Mouse (Mus musculus): ENCODE results near the gene Fig4. TPM values are rescaled to one million over a fixed set of nuclear protein-coding genes. Genes with fewer than 3 reads are reported as not detected.

The Fig4 gene
- polyA plus RNA-seq, 1 experiment from 2014 or later: 17.8 TPM

GRCm38 (mm10) chr10:41282086-41282485 is 21.0 kb downstream of the Fig4 start:
- H3K9ac ChIP-seq (replicated peaks; ENCODE audit: low read length): no peak overlapping the region
- no peak overlapping the region for H3K4me2 ChIP-seq (ENCODE audit: low read depth, low read length)
- DNase-seq (ENCODE audit: low spot score) (no peak), ATAC-seq (replicated peaks; ENCODE audit: insufficient number of reproducible peaks, low FRiP score, low TSS enrichment, low read depth) (no peak)
- H3K27ac ChIP-seq (replicated peaks; ENCODE audit: low read depth, low read length): no peak overlapping the region
- no peaks in the 10 kb centered on the region for H3K36me3 ChIP-seq (replicated peaks; ENCODE audit: control insufficient read depth, insufficient read depth, low read depth, low read length)
- H3K27me3 ChIP-seq (ENCODE audit: control insufficient read depth, insufficient read depth, low read length): no peaks in the 10 kb centered on the region
- H3K4me1 ChIP-seq (ENCODE audit: control insufficient read depth, insufficient read depth, low read length): no peaks in the 10 kb centered on the region
- no peak overlapping the region for H3K4me3 ChIP-seq (ENCODE audit: low read depth, low read length)
- no peaks in the 10 kb centered on the region for H3K9me3 ChIP-seq (replicated peaks; ENCODE audit: control insufficient read depth, low read length)
- WGBS: 84% methylated on average over 2 of the region's 2 CpGs

- 90% methylated on average over 2 of the region's 2 CpGs for WGBS
- DNase-seq (ENCODE audit: low spot score): no peak
- H3K27ac ChIP-seq (replicated peaks; ENCODE audit: low read depth, low read length): no peak overlapping the region
- no peak overlapping the region for H3K4me2 ChIP-seq (ENCODE audit: low read depth, low read length)
- no peaks in the 10 kb centered on the region for H3K36me3 ChIP-seq (replicated peaks; ENCODE audit: control insufficient read depth, insufficient read depth, low read depth, low read length)
- ATAC-seq (replicated peaks; ENCODE audit: insufficient number of reproducible peaks, low FRiP score, low TSS enrichment, low read depth): no peak
- H3K4me1 ChIP-seq (ENCODE audit: control insufficient read depth, insufficient read depth, low read length): no peaks in the 10 kb centered on the region
- H3K9me3 ChIP-seq (replicated peaks; ENCODE audit: control insufficient read depth, low read length): no peaks in the 10 kb centered on the region
- no peak overlapping the region for H3K4me3 ChIP-seq (ENCODE audit: low read depth, low read length)
- H3K9ac ChIP-seq (replicated peaks; ENCODE audit: low read length): no peak overlapping the region
- H3K27me3 ChIP-seq (ENCODE audit: control insufficient read depth, insufficient read depth, low read length): no peaks in the 10 kb centered on the region
These were observed 22.3 kb downstream of the Fig4 start for GRCm38 (mm10) chr10:41280796-41281195.

GRCm38 (mm10) chr10:41280177-41280576 is 22.9 kb downstream of the Fig4 start:
- H3K27me3 ChIP-seq (ENCODE audit: control insufficient read depth, insufficient read depth, low read length): no peaks in the 10 kb centered on the region
- H3K27ac ChIP-seq (replicated peaks; ENCODE audit: low read depth, low read length): no peak overlapping the region
- no peak for DNase-seq (ENCODE audit: low spot score)
- no peak overlapping the region for H3K4me3 ChIP-seq (ENCODE audit: low read depth, low read length)
- H3K9ac ChIP-seq (replicated peaks; ENCODE audit: low read length): no peak overlapping the region
- H3K4me1 ChIP-seq (ENCODE audit: control insufficient read depth, insufficient read depth, low read length): no peaks in the 10 kb centered on the region
- H3K4me2 ChIP-seq (ENCODE audit: low read depth, low read length): no peak overlapping the region
- WGBS: 62% methylated on average over 6 of the region's 6 CpGs
- H3K36me3 ChIP-seq (replicated peaks; ENCODE audit: control insufficient read depth, insufficient read depth, low read depth, low read length): no peaks in the 10 kb centered on the region
- ATAC-seq (replicated peaks; ENCODE audit: insufficient number of reproducible peaks, low FRiP score, low TSS enrichment, low read depth): no peak
- no peaks in the 10 kb centered on the region for H3K9me3 ChIP-seq (replicated peaks; ENCODE audit: control insufficient read depth, low read length)

- 73% methylated on average over 1 of the region's 1 CpGs for WGBS
- no peak overlapping the region for H3K4me2 ChIP-seq (ENCODE audit: low read depth, low read length)
- H3K36me3 ChIP-seq (replicated peaks; ENCODE audit: control insufficient read depth, insufficient read depth, low read depth, low read length): no peaks in the 10 kb centered on the region
- no peaks in the 10 kb centered on the region for H3K27me3 ChIP-seq (ENCODE audit: control insufficient read depth, insufficient read depth, low read length)
- no peak overlapping the region for H3K4me3 ChIP-seq (ENCODE audit: low read depth, low read length)
- no peaks in the 10 kb centered on the region for H3K9me3 ChIP-seq (replicated peaks; ENCODE audit: control insufficient read depth, low read length)
- H3K4me1 ChIP-seq (ENCODE audit: control insufficient read depth, insufficient read depth, low read length): no peaks in the 10 kb centered on the region
- DNase-seq (ENCODE audit: low spot score) (no peak), ATAC-seq (replicated peaks; ENCODE audit: insufficient number of reproducible peaks, low FRiP score, low TSS enrichment, low read depth) (no peak)
- H3K9ac ChIP-seq (replicated peaks; ENCODE audit: low read length): no peak overlapping the region
- no peak overlapping the region for H3K27ac ChIP-seq (replicated peaks; ENCODE audit: low read depth, low read length)
These were observed 24.3 kb downstream of the Fig4 start for GRCm38 (mm10) chr10:41278808-41279207.

- ATAC-seq (replicated peaks; ENCODE audit: insufficient number of reproducible peaks, low FRiP score, low TSS enrichment, low read depth) (no peak), DNase-seq (ENCODE audit: low spot score) (no peak)
- Histone ChIP-seq H3K36me3 (replicated peaks; ENCODE audit: control insufficient read depth, insufficient read depth, low read depth, low read length) (no peaks in the 10 kb centered on the region), H3K27me3 (ENCODE audit: control insufficient read depth, insufficient read depth, low read length) (no peaks in the 10 kb centered on the region), H3K9ac (replicated peaks; ENCODE audit: low read length) (no peak overlapping the region), H3K4me3 (ENCODE audit: low read depth, low read length) (no peak overlapping the region), H3K4me2 (ENCODE audit: low read depth, low read length) (no peak overlapping the region), H3K9me3 (replicated peaks; ENCODE audit: control insufficient read depth, low read length) (no peaks in the 10 kb centered on the region), H3K4me1 (ENCODE audit: control insufficient read depth, insufficient read depth, low read length) (no peaks in the 10 kb centered on the region), H3K27ac (replicated peaks; ENCODE audit: low read depth, low read length) (no peak overlapping the region)
- WGBS: 88% methylated on average over 1 of the region's 1 CpGs
These were observed 28.2 kb downstream of the Fig4 start for GRCm38 (mm10) chr10:41274871-41275270.

GRCm38 (mm10) chr10:41271860-41272259 is 31.2 kb downstream of the Fig4 start:
- DNase-seq (ENCODE audit: low spot score): peak; percentile 61
- H3K27ac ChIP-seq (replicated peaks; ENCODE audit: low read depth, low read length): no peak overlapping the region
- no peak overlapping the region for H3K4me2 ChIP-seq (ENCODE audit: low read depth, low read length)
- WGBS: 45% methylated on average over 7 of the region's 7 CpGs
- no peak for ATAC-seq (replicated peaks; ENCODE audit: insufficient number of reproducible peaks, low FRiP score, low TSS enrichment, low read depth)
- H3K4me1 ChIP-seq (ENCODE audit: control insufficient read depth, insufficient read depth, low read length): no peaks in the 10 kb centered on the region
- no peak overlapping the region for H3K4me3 ChIP-seq (ENCODE audit: low read depth, low read length)
- no peaks in the 10 kb centered on the region for H3K9me3 ChIP-seq (replicated peaks; ENCODE audit: control insufficient read depth, low read length)
- H3K9ac ChIP-seq (replicated peaks; ENCODE audit: low read length): no peak overlapping the region
- H3K27me3 ChIP-seq (ENCODE audit: control insufficient read depth, insufficient read depth, low read length): no peaks in the 10 kb centered on the region
- no peaks in the 10 kb centered on the region for H3K36me3 ChIP-seq (replicated peaks; ENCODE audit: control insufficient read depth, insufficient read depth, low read depth, low read length)

GRCm38 (mm10) chr10:41261889-41262288 is 41.2 kb downstream of the Fig4 start:
- no peaks in the 10 kb centered on the region for H3K4me1 ChIP-seq (ENCODE audit: control insufficient read depth, insufficient read depth, low read length)
- ATAC-seq (replicated peaks; ENCODE audit: insufficient number of reproducible peaks, low FRiP score, low TSS enrichment, low read depth): no peak
- H3K27me3 ChIP-seq (ENCODE audit: control insufficient read depth, insufficient read depth, low read length): no peaks in the 10 kb centered on the region
- no peaks in the 10 kb centered on the region for H3K9me3 ChIP-seq (replicated peaks; ENCODE audit: control insufficient read depth, low read length)
- H3K36me3 ChIP-seq (replicated peaks; ENCODE audit: control insufficient read depth, insufficient read depth, low read depth, low read length): no peaks in the 10 kb centered on the region; the same call in 1 of the 2 replicates
- no peak overlapping the region for H3K4me2 ChIP-seq (ENCODE audit: low read depth, low read length)
- peak; percentile 23 for DNase-seq (ENCODE audit: low spot score)
- no peak overlapping the region for H3K27ac ChIP-seq (replicated peaks; ENCODE audit: low read depth, low read length)
- no peak overlapping the region for H3K9ac ChIP-seq (replicated peaks; ENCODE audit: low read length)
- H3K4me3 ChIP-seq (ENCODE audit: low read depth, low read length): no peak overlapping the region

- no peak overlapping the region for H3K27ac ChIP-seq (replicated peaks; ENCODE audit: low read depth, low read length)
- ATAC-seq (replicated peaks; ENCODE audit: insufficient number of reproducible peaks, low FRiP score, low TSS enrichment, low read depth) (no peak), DNase-seq (ENCODE audit: low spot score) (no peak)
- no peak overlapping the region for H3K4me3 ChIP-seq (ENCODE audit: low read depth, low read length)
- H3K4me2 ChIP-seq (ENCODE audit: low read depth, low read length): no peak overlapping the region
- no peaks in the 10 kb centered on the region; the same call in 1 of the 2 replicates for H3K36me3 ChIP-seq (replicated peaks; ENCODE audit: control insufficient read depth, insufficient read depth, low read depth, low read length)
- no peak overlapping the region for H3K9ac ChIP-seq (replicated peaks; ENCODE audit: low read length)
- no peaks in the 10 kb centered on the region for H3K9me3 ChIP-seq (replicated peaks; ENCODE audit: control insufficient read depth, low read length)
- no peaks in the 10 kb centered on the region for H3K27me3 ChIP-seq (ENCODE audit: control insufficient read depth, insufficient read depth, low read length)
- H3K4me1 ChIP-seq (ENCODE audit: control insufficient read depth, insufficient read depth, low read length): no peaks in the 10 kb centered on the region
- 47% methylated on average over 1 of the region's 1 CpGs for WGBS
These were observed 41.8 kb downstream of the Fig4 start for GRCm38 (mm10) chr10:41261218-41261617.

All from embryonic facial prominence, embryonic 11.5 days (tissue).